Mouse (Mus musculus) heart, embryonic 10.5 days (tissue): ENCODE data around the gene Rpn1. TPM values are rescaled to one million over a fixed set of nuclear protein-coding genes. Genes with fewer than 3 reads are reported as not detected.
A peak's percentile ranks its signal among the peaks of the same experiment; 100 is the strongest.

ENCODE experiments used
- DNase-seq: peaks from one replicate; pipeline ENCODE4 v3.0.0-alpha.2; 2017; ENCODE audit warnings: low spot score
- H3K27ac ChIP-seq: fragments of 300-500 bp; sonication (generic); 2 replicates; pipeline ENCODE4 v1.5.1; 2016; ENCODE audit warnings: mild to moderate bottlenecking
- H3K27me3 ChIP-seq: fragments of 300-500 bp; sonication (generic); 2 replicates; pipeline ENCODE4 v1.6.1; 2016; ENCODE audit warnings: mild to moderate bottlenecking; ENCODE audit not compliant: poor library complexity, insufficient read depth, severe bottlenecking
- H3K36me3 ChIP-seq: fragments of 300-500 bp; sonication (generic); 2 replicates; pipeline ENCODE4 v1.6.1; 2016; ENCODE audit warnings: mild to moderate bottlenecking, moderate library complexity
- H3K4me1 ChIP-seq: fragments of 300-500 bp; sonication (generic); 2 replicates; pipeline ENCODE4 v1.6.1; 2016; ENCODE audit warnings: mild to moderate bottlenecking
- H3K4me3 ChIP-seq: fragments of 300-500 bp; sonication (generic); 2 replicates; pipeline ENCODE4 v1.5.1; 2016; ENCODE audit warnings: mild to moderate bottlenecking, moderate library complexity
- H3K9me3 ChIP-seq: fragments of 300-500 bp; sonication (generic); 2 replicates; pipeline ENCODE4 v1.6.1; 2016; ENCODE audit warnings: mild to moderate bottlenecking, moderate library complexity
- WGBS: fragments of 180-500 bp; shearing (Covaris S2); methylation state at CpG from one replicate; pipeline ENCODE4 v1.1.7; 2016; 5-methylcytosine and 5-hydroxymethylcytosine counted together
- polyA plus RNA-seq: library from polyadenylated mRNA; unstranded; fragments of >200 nt; fragmentation: Nextera tagmentation; extraction: Ambion mirVana; gene quantifications from 2 replicates; pipeline ENCODE4 v1.2.1, GENCODE M21; 2016

The Rpn1 gene
- polyA plus RNA-seq, 1 experiment from 2014 or later = 346 TPM

- Histone ChIP-seq H3K27ac (no peak overlapping the region), H3K4me3 (no peak overlapping the region), H3K27me3 (peaks cover 69% of the 10 kb centered on the region), H3K9me3 (no peaks in the 10 kb centered on the region; the same call in 1 of the 2 replicates), H3K4me1 (peaks cover 36% of the 10 kb centered on the region), H3K36me3 (no peaks in the 10 kb centered on the region)
- WGBS = 83% methylated on average over 6 of the region's 6 CpGs
- no peak for DNase-seq
Observed at GRCm38 (mm10) chr6:88133061-88133460, 48.8 kb downstream of the Rpn1 start.

GRCm38 (mm10) chr6:88133878-88134277 is 49.6 kb downstream of the Rpn1 start:
- WGBS = 67% methylated on average over 6 of the region's 6 CpGs
- no peak for DNase-seq
- Histone ChIP-seq H3K36me3 (no peaks in the 10 kb centered on the region), H3K27ac (0 out of 2 replicates have a peak overlapping the region, but pooled peaks have one; percentile 13), H3K9me3 (no peaks in the 10 kb centered on the region; the same call in 1 of the 2 replicates), H3K27me3 (peaks cover 73% of the 10 kb centered on the region), H3K4me1 (peaks cover 36% of the 10 kb centered on the region), H3K4me3 (no peak overlapping the region)

DNA sequence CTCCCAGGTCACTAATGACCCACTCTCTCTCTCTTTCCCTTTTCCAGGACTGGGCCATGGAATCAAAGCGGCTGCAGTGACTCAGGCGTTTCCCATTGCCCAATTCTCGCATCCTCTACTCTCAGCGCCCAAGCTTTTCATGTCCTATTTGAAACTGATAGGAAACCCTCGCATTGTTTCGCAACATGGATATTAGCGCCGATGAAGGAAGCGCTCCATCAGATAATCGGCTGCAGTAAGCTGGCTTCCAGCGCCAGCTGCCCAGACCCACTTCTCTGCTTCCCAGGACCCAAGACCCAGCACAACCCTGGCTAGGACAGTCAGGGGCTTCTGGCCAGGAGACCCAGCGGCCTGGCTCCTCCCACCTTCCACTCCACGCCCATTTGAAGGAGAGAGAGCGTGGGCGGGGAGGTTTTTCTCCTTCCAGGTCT is 51.9 kb downstream of the Rpn1 start:
- Histone ChIP-seq H3K4me1 (peaks cover 45% of the 10 kb centered on the region), H3K9me3 (no peaks in the 10 kb centered on the region), H3K27ac (peak overlapping the region; percentile 44; the same call in 1 of the 2 replicates), H3K27me3 (peaks cover 57% of the 10 kb centered on the region), H3K36me3 (no peaks in the 10 kb centered on the region), H3K4me3 (peak overlapping the region; percentile 49)
- 22% methylated on average over 15 of the region's 15 CpGs for WGBS
- no peak for DNase-seq

DNA sequence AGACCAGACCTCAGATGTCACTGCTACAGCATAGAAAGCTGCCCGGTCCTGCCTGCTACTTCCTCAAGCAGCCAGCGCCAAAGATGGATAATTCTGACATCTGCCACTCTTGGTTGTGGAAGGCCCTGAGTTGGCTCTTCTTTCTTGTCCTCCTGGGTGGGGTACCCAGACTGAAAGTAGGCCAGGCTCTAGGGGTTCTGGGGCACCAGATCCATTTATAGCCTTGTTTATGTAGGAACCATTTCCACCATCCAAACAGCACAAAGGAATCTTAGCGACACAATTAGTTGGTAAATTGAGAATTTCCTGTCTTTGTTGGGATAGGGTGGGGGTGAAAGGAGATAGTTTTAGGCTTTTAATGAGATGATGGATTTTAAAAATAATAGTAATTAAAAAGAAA is 54.2 kb downstream of the Rpn1 start:
- Histone ChIP-seq H3K4me3 (no peak overlapping the region), H3K9me3 (no peaks in the 10 kb centered on the region), H3K27me3 (peaks cover 50% of the 10 kb centered on the region), H3K4me1 (peaks cover 25% of the 10 kb centered on the region), H3K27ac (no peak overlapping the region), H3K36me3 (no peaks in the 10 kb centered on the region)
- 70% methylated on average over 3 of the region's 3 CpGs for WGBS
- no peak for DNase-seq

DNA sequence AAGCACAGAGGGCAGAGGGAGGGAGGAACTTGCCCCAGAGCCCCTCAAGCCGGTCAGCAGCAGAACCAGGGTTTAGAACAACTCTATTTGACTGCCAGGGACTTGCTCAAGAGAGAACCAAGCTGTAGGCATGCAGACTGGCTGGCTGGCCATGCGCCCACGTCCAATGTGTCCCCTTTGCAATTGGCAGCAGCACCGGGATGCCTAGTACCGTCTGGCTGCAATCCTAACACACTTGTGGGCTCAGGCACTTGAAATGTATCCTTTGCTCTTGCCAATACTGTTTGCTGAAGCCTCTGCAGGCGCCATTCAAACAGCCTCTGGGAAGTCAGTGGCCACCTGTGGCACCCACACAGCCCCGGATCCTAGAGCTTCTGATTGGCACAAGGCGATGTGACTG is 56.0 kb downstream of the Rpn1 start:
- H3K27me3 ChIP-seq = peaks cover 32% of the 10 kb centered on the region
- 76% methylated on average over 8 of the region's 8 CpGs for WGBS
- peak overlapping the region; percentile 7; the same call in 1 of the 2 replicates for H3K27ac ChIP-seq
- H3K4me1 ChIP-seq = peaks cover 23% of the 10 kb centered on the region
- H3K4me3 ChIP-seq = no peak overlapping the region
- DNase-seq = no peak
- no peaks in the 10 kb centered on the region for H3K36me3 ChIP-seq
- no peaks in the 10 kb centered on the region for H3K9me3 ChIP-seq

DNA sequence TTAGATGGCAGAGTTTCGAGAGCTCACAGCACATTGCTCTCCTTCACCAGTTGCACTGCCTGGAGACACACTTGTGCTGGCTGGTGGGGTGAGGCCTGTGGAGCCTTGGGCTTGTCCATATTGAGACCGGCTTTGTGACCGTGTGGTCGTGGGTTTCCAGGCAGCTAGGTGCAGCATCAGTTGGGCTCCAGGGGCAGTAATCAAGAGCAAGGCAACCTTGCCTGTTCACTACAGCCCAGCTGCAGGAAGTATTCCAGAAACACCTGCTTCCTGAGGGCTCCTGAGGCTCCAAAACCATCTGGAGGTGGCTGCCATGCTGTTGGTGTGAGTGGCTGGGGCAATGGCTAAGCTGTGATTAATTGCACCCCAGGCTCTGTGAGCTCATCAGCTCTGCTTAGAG is 61.5 kb downstream of the Rpn1 start:
- Histone ChIP-seq H3K36me3 (no peaks in the 10 kb centered on the region), H3K9me3 (no peaks in the 10 kb centered on the region), H3K27ac (no peak overlapping the region), H3K4me1 (peaks cover 13% of the 10 kb centered on the region), H3K4me3 (no peak overlapping the region), H3K27me3 (peaks cover 13% of the 10 kb centered on the region; the same call in 1 of the 2 replicates)
- DNase-seq = no peak
- 75% methylated on average over 4 of the region's 4 CpGs for WGBS

DNA sequence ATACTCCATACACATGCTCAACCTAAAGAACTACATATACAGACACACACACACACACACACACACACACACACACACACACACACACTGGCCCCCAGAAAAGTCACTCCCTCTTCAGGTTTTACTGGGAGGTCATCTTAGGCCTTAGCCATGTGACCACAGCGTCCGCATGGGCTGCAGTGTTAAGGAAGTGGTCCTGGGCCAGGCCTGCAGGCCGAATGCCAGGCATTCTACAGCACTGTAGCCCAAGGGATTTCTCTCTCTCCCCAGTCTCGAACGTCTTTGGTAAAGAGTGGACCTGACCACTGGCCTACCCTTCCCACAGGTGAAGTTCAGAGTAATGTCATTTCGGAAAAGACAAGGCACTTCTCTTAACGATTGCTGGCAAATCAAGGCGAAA is 62.3 kb downstream of the Rpn1 start:
- DNase-seq = no peak
- H3K27me3 ChIP-seq = peaks cover 13% of the 10 kb centered on the region; the same call in 1 of the 2 replicates
- H3K27ac ChIP-seq = no peak overlapping the region
- no peak overlapping the region for H3K4me3 ChIP-seq
- peaks cover 11% of the 10 kb centered on the region for H3K4me1 ChIP-seq
- no peaks in the 10 kb centered on the region for H3K36me3 ChIP-seq
- no peaks in the 10 kb centered on the region for H3K9me3 ChIP-seq
- WGBS = 71% methylated on average over 8 of the region's 8 CpGs

DNA sequence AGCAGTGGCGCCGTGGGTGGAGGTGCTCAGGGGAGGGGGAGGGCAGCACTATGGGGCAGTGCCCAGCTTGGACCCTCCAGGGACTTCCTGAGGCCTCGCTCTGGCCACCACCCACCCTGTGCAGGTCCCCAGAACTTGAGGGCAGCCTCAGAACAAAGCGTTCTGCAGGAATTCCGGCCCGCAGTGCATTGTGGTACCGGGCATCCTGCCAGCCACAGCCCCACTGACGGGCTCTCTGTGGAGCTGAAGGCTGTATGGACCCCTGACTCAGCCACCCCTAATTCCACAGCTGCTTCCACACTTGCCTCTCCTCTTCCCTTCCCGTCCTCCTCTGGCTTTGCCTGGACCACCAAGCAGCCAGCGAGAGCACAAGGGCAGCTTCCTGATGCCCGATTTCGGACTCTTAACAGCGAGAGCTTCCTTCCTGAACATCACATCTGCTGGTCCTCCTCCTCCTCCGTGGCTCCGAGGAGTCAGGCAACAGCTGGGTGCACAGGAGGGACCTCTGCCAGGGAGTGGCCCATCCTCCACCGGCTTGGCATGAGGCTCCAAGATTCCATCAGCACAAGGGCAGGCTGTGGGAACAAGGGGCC is 63.2 kb downstream of the Rpn1 start:
- DNase-seq = no peak
- no peak overlapping the region for H3K27ac ChIP-seq
- H3K27me3 ChIP-seq = peaks cover 13% of the 10 kb centered on the region; the same call in 1 of the 2 replicates
- H3K4me1 ChIP-seq = peaks cover 13% of the 10 kb centered on the region
- 68% methylated on average over 14 of the region's 16 CpGs for WGBS
- H3K36me3 ChIP-seq = no peaks in the 10 kb centered on the region
- H3K9me3 ChIP-seq = no peaks in the 10 kb centered on the region
- no peak overlapping the region for H3K4me3 ChIP-seq

DNA sequence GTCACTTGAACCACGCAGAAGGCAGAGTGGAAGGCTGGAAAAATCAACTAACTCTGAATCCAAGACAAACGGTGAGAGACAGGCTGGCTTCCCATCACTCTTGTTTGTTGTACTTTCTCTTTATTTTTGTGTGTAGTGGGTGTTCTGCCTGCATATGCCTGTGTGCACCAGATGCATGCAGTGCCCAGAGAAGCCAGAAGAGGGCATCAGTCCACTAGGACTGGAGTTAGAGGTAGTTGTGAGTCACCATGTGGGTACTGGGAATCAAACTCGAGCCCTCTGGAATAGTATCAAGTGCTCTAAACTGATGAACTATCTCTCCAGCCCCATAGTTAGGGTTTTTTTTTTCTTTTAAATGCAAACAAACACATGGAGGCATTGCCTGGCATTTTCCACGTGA is 67.1 kb downstream of the Rpn1 start:
- Histone ChIP-seq H3K36me3 (no peaks in the 10 kb centered on the region), H3K4me3 (no peak overlapping the region), H3K27ac (no peak overlapping the region), H3K4me1 (peaks cover 10% of the 10 kb centered on the region), H3K9me3 (no peaks in the 10 kb centered on the region), H3K27me3 (peaks cover 18% of the 10 kb centered on the region; the same call in 1 of the 2 replicates)
- no peak for DNase-seq
- 67% methylated on average over 4 of the region's 4 CpGs for WGBS

GRCm38 (mm10) chr6:88152127-88152705 is 67.9 kb downstream of the Rpn1 start:
- peak; percentile 78 for DNase-seq
- Histone ChIP-seq H3K9me3 (no peaks in the 10 kb centered on the region), H3K4me1 (peaks cover 9% of the 10 kb centered on the region), H3K27ac (peak overlapping the region; percentile 42; the same call in 1 of the 2 replicates), H3K27me3 (peaks cover 12% of the 10 kb centered on the region; the same call in 1 of the 2 replicates), H3K36me3 (no peaks in the 10 kb centered on the region), H3K4me3 (no peak overlapping the region)
- whole genome bisulfite sequencing = 73% methylated on average over 14 of the region's 14 CpGs

- Histone ChIP-seq H3K36me3 (no peaks in the 10 kb centered on the region), H3K9me3 (no peaks in the 10 kb centered on the region), H3K27ac (no peak overlapping the region), H3K27me3 (0 out of 2 replicates have a peak, but pooled peaks cover 4% of the 10 kb centered on the region), H3K4me3 (no peak overlapping the region), H3K4me1 (0 out of 2 replicates have a peak, but pooled peaks cover 2% of the 10 kb centered on the region)
- 72% methylated on average over 6 of the region's 6 CpGs for WGBS
- DNase-seq = no peak
Observed at GRCm38 (mm10) chr6:88152979-88153378, 68.7 kb downstream of the Rpn1 start.
